Mouse (Mus musculus) cerebellum, adult 2 months (tissue): Measurements from ENCODE around the gene AV320801.
"Not testable (repeated sequence)": the region's sequence is repeated elsewhere in the genome, so short reads cannot be mapped to it uniquely, and the experiment has no call there.

Experiments
- CTCF ChIP-seq: fragments of 200-500 bp; IDR thresholded peaks from 2 replicates; pipeline ENCODE4 v1.5.1; 2011; ENCODE audit warnings: low read depth, mild to moderate bottlenecking, control low read depth, low read length, moderate library complexity, borderline replicate concordance; ENCODE audit not compliant: insufficient read depth
- POLR2A ChIP-seq: fragments of 200-500 bp; IDR thresholded peaks from 2 replicates; pipeline ENCODE4 v1.6.1; 2011; ENCODE audit warnings: low read length, control low read depth, borderline replicate concordance; ENCODE audit not compliant: insufficient read depth

DNA sequence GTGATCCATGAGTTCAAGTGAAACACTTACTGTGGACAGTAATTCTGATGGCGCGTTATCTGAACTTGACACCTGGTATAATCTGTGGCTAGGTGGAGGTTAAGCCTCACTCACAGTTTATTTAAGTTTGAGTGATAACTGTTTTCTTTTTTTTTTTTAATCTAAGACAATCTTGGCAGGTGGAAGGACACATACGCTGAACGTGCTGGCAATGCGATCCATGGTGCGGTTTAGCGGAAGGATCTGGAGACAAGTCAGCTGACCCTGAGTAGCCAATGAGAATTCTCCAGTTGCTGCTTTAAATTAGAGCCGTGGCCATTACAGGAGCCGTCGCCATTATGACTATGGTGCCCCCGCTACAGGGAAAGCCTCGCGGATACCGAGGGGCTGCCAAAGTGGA is at the start of gene AV320801:
- not testable (repeated sequence) for TF ChIP-seq CTCF, POLR2A
